Mouse (Mus musculus): ENCODE measurements around the gene Ppp1r13b.

Gene Ppp1r13b

DNA sequence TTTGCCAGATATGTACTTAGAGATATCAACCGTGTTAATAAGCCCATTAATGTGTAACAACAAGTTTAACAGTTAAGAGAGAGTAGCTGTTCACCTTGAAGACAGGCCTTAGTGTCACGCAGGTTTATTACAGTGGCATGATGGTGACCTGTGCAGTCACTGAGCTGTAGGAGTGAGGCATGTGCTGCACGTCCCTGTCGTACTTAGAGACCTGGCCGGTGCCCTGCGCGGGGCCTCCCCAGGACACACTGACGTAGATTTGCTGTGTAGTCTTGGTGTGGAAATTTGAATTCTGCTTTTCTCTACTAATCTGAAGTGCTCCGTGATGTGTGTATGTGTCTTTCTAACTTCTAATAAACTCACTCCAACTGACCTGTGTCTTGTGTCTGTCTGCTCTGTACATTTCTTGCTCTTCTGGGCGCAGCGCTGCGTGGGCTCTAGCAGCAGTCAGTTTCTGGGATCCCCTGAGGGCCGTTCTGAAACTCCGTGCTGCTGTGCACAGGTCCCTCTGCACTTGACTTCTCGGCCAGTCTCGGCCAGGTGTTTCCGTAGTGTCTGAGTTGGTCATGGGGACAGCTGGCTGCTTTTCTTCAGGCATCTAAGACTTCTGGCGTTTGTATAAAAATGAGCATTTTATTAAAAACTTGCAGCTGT, 113.3 kb downstream of the Ppp1r13b start:
- DNase-seq (ENCODE audit: low spot score in 2 of 2) = no peak

- peak; percentile 51 to 66 for DNase-seq (ENCODE audit: low spot score in 2 of 2)
These were observed 113.8 kb downstream of the Ppp1r13b start for GRCm38 (mm10) chr12:111794102-111794501.

DNA sequence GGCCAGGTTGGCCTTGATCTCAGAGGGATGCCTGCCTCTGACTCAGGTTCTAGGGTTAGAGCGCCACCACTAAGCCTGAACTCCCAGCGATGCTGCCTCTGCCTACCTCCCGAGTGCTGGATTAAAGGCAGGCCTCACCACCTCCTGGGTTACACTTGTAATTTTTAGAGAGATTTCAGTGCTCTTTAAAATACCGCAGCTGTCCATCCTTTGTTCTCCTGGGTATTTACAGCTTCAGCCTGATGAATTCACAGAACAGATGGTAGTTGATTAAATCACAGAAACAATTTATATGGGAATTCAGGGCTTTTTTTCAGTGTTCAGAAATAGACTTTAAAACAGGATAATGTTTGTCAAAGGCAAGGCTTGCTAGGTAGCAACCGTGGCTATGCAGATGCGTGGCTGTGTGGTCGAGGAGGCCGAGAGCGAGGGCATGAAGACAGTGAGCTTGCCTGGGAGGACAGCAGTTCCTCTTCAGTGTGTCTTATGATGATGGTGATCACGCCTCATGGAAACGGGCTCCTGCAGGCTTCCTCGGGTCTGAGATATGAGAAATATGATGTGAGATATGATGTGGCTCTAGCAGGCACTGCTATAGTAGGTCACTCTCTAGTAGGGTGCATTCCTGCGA, 116.3 kb downstream of the Ppp1r13b start:
- DNase-seq (ENCODE audit: low spot score in 2 of 2) = no peak

GRCm38 (mm10) chr12:111790631-111791030, 117.3 kb downstream of the Ppp1r13b start:
- DNase-seq (ENCODE audit: low spot score in 2 of 2) = no peak

DNA sequence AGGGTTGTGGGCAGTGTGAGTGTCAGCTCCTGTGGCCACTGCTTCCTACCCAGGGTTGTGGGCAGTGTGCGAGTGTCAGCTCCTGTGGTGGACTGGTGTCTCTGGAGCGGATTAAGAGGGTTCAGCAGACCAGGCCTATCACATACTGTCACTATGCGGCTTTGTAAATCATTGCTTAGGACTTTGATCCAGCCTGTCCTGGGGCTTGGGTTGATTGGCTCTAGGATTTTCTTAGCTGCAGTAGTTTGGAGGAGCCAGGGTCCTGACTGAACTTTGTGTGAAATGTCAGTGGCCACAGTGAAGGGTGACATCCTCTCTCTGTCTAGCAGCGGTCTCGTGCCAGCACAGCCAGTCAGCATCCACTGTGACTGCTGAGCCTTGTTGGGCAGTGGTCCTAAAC, 117.8 kb downstream of the Ppp1r13b start:
- no peak for DNase-seq (ENCODE audit: low spot score in 2 of 2)

DNA sequence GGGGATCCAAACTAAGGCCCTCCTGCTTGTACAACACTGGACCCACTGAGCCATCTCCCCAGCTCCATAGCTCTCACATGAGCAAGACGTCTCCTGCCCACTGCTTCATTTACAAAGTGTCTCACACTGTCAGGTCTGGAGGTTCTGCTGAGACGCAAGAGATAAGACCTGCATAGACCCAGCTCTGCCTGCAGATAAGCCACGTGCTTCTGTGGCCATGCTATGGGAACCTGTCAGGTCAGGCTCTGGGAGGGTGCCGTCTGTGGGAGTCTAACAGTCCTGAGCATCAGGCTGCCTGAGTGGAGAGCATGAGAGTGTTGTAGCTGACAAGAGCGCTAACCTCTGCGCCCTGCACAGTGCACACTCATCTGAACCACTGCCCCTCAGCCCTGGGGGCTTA, 120.9 kb downstream of the Ppp1r13b start:
- no peak for DNase-seq (ENCODE audit: low spot score in 2 of 2)

- no peak for DNase-seq (ENCODE audit: low spot score in 2 of 2)
These were observed 122.7 kb downstream of the Ppp1r13b start for GRCm38 (mm10) chr12:111785174-111785573.

GRCm38 (mm10) chr12:111779544-111779943, 128.4 kb downstream of the Ppp1r13b start:
- no peak for DNase-seq (ENCODE audit: low spot score in 2 of 2)

Measured in heart, adult 9 months (tissue).